Mouse (Mus musculus) thymus, postnatal 14 days (tissue): ENCODE results near the gene Kcnc1.

Experiments used
- DNase-seq: peaks from one replicate; pipeline ENCODE4 v3.0.0; 2021

Gene Kcnc1

GRCm38 (mm10) chr7:46395571-46395970, 726 bp upstream of the Kcnc1 start:
- no peak for DNase-seq

- DNase-seq = peak; percentile 34
Observed at GRCm38 (mm10) chr7:46396928-46397731, 833 bp downstream of the Kcnc1 start.

- DNase-seq = no peak
Observed at GRCm38 (mm10) chr7:46397732-46398333, 1.5 kb downstream of the Kcnc1 start.

GRCm38 (mm10) chr7:46398612-46399011, 2.3 kb downstream of the Kcnc1 start:
- DNase-seq = no peak

GRCm38 (mm10) chr7:46399676-46400075, 3.4 kb downstream of the Kcnc1 start:
- DNase-seq = no peak

GRCm38 (mm10) chr7:46400346-46400745, 4.0 kb downstream of the Kcnc1 start:
- DNase-seq = no peak

GRCm38 (mm10) chr7:46401371-46402180, 5.3 kb downstream of the Kcnc1 start:
- no peak for DNase-seq

- no peak for DNase-seq
Observed at GRCm38 (mm10) chr7:46403616-46404485, 7.6 kb downstream of the Kcnc1 start.

- DNase-seq = no peak
Observed at GRCm38 (mm10) chr7:46404756-46405155, 8.5 kb downstream of the Kcnc1 start.

- DNase-seq = no peak
Observed at GRCm38 (mm10) chr7:46408606-46409005, 12.3 kb downstream of the Kcnc1 start.

GRCm38 (mm10) chr7:46409204-46409789, 13.0 kb downstream of the Kcnc1 start:
- no peak for DNase-seq

- no peak for DNase-seq
Observed at GRCm38 (mm10) chr7:46410727-46411126, 14.4 kb downstream of the Kcnc1 start.

GRCm38 (mm10) chr7:46412823-46413222, 16.5 kb downstream of the Kcnc1 start:
- DNase-seq = no peak

GRCm38 (mm10) chr7:46413959-46414725, 17.8 kb downstream of the Kcnc1 start:
- DNase-seq = no peak

GRCm38 (mm10) chr7:46415818-46416425, 19.6 kb downstream of the Kcnc1 start:
- DNase-seq = no peak

GRCm38 (mm10) chr7:46417467-46417866, 21.2 kb downstream of the Kcnc1 start:
- DNase-seq = no peak

- DNase-seq = no peak
Observed at GRCm38 (mm10) chr7:46418102-46418622, 21.9 kb downstream of the Kcnc1 start.

- no peak for DNase-seq
Observed at GRCm38 (mm10) chr7:46421535-46421934, 25.2 kb downstream of the Kcnc1 start.

- no peak for DNase-seq
Observed at GRCm38 (mm10) chr7:46422052-46422763, 25.9 kb downstream of the Kcnc1 start.
